Mouse (Mus musculus) forebrain, postnatal 0 days (tissue): ENCODE results near the gene Zmat5. TPM values are rescaled to one million over a fixed set of nuclear protein-coding genes. Genes with fewer than 3 reads are reported as not detected.

Experiments used
- ATAC-seq: fragments of 200-750 bp; cut with Nextera tagmentation; 2 replicates; pipeline ENCODE4 v1.8.0; 2017; ENCODE audit warnings: mild to moderate bottlenecking, moderate library complexity
- DNase-seq: peaks from one replicate; pipeline ENCODE4 v3.0.0-alpha.2; 2015
- H3K27ac ChIP-seq: fragments of 300-500 bp; sonication (generic); 2 replicates; pipeline ENCODE4 v1.5.1; 2014; ENCODE audit warnings: low read depth, mild to moderate bottlenecking, antibody characterized with exemption, low read length, moderate library complexity, mixed read lengths
- H3K27me3 ChIP-seq: fragments of 300-500 bp; sonication (generic); 2 replicates; pipeline ENCODE4 v1.6.1; 2014; ENCODE audit warnings: mild to moderate bottlenecking, low read length, mixed read lengths; ENCODE audit not compliant: insufficient read depth
- H3K36me3 ChIP-seq: fragments of 300-500 bp; sonication (generic); 2 replicates; pipeline ENCODE4 v1.6.1; 2014; ENCODE audit warnings: mild to moderate bottlenecking, moderate library complexity; ENCODE audit not compliant: insufficient read depth
- H3K4me1 ChIP-seq: fragments of 300-500 bp; sonication (generic); 2 replicates; pipeline ENCODE4 v1.6.1; 2014; ENCODE audit warnings: antibody characterized with exemption; ENCODE audit not compliant: insufficient read depth
- H3K4me2 ChIP-seq: fragments of 300-500 bp; sonication (generic); 2 replicates; pipeline ENCODE4 v1.6.1; 2014; ENCODE audit warnings: low read depth, mild to moderate bottlenecking, moderate library complexity
- H3K4me3 ChIP-seq: fragments of 300-500 bp; sonication (generic); 2 replicates; pipeline ENCODE4 v1.5.1; 2014; ENCODE audit warnings: low read depth, low read length, mixed read lengths
- H3K9ac ChIP-seq: fragments of 300-500 bp; sonication (generic); 2 replicates; pipeline ENCODE4 v1.6.1; 2014; ENCODE audit warnings: mild to moderate bottlenecking
- H3K9me3 ChIP-seq: fragments of 300-500 bp; sonication (generic); 2 replicates; pipeline ENCODE4 v1.6.1; 2016; ENCODE audit warnings: low read length
- CTCF ChIP-seq: sonication (generic); IDR thresholded peaks from 2 replicates; pipeline ENCODE4 v1.5.1; 2016; ENCODE audit warnings: antibody characterized with exemption, control low read depth, low read depth
- WGBS: fragments of 180-500 bp; shearing (Covaris S2); extraction: QIAGEN DNeasy Blood & Tissue Kit; methylation state at CpG from one replicate; pipeline ENCODE4 v1.1.7; 2014; 5-methylcytosine and 5-hydroxymethylcytosine counted together
- polyA plus RNA-seq: library from polyadenylated mRNA; unstranded; fragments of >200 nt; fragmentation: Nextera tagmentation; extraction: Ambion mirVana; gene quantifications from 2 replicates; pipeline ENCODE4 v1.2.1, GENCODE M21; 2015
- total RNA-seq: library from RNA; depleted of rRNA; stranded (reverse); fragments of >200 nt; gene quantifications from 2 replicates; pipeline ENCODE4 v1.2.3, GENCODE M21; 2014; rRNA removed

Zmat5 gene
- total RNA-seq: 20.6 and 29.5 TPM in 2 replicates
- 62.6 and 78.7 TPM in 2 replicates for polyA plus RNA-seq

GRCm38 (mm10) chr11:4704072-4704964, at the start of gene Zmat5, which contains the start of gene Uqcr10:
Gene Zmat5, plus strand, starts transcription at chr11:4704678.
Gene Uqcr10, minus strand, starts transcription at chr11:4704342.
- peak; percentile 29; the same call in 1 of the 2 replicates for TF ChIP-seq CTCF
- H3K9ac ChIP-seq: peak within 1 kb of the TSS; percentile 82
- under 1% methylated on average over 47 of the region's 47 CpGs for WGBS
- DNase-seq: peak; percentile 97
- H3K27ac ChIP-seq: peak within 1 kb of the TSS; percentile 76
- H3K4me2 ChIP-seq: peak within 1 kb of the TSS; percentile 85
- H3K9me3 ChIP-seq: no peaks in the 10 kb centered on the region
- H3K4me1 ChIP-seq: peaks cover 8% of the 10 kb centered on the region
- peak within 1 kb of the TSS; percentile 79 for H3K4me3 ChIP-seq
- no peaks in the 10 kb centered on the region for H3K27me3 ChIP-seq
- H3K36me3 ChIP-seq: peaks cover 12% of the 10 kb centered on the region
- ATAC-seq: peak; percentile 99

- no peak overlapping the region for H3K9ac ChIP-seq
- ATAC-seq: no peak
- no peaks in the 10 kb centered on the region for H3K4me1 ChIP-seq
- H3K4me2 ChIP-seq: no peak overlapping the region
- H3K4me3 ChIP-seq: no peak overlapping the region
- H3K27me3 ChIP-seq: no peaks in the 10 kb centered on the region
- no peaks in the 10 kb centered on the region for H3K9me3 ChIP-seq
- H3K27ac ChIP-seq: no peak overlapping the region
- WGBS: 97% methylated on average over 1 of the region's 1 CpGs
- TF ChIP-seq CTCF: no peak
- peaks cover 34% of the 10 kb centered on the region for H3K36me3 ChIP-seq
- no peak for DNase-seq
These were observed 44.7 kb upstream of the Zmat5 start for GRCm38 (mm10) chr11:4659818-4660217.

GRCm38 (mm10) chr11:4660309-4661025, 44.0 kb upstream of the Zmat5 start:
- ATAC-seq (no peak), DNase-seq (no peak)
- Histone ChIP-seq H3K4me1 (no peaks in the 10 kb centered on the region), H3K4me2 (no peak overlapping the region), H3K9ac (no peak overlapping the region), H3K36me3 (peaks cover 31% of the 10 kb centered on the region), H3K9me3 (no peaks in the 10 kb centered on the region), H3K4me3 (no peak overlapping the region), H3K27me3 (no peaks in the 10 kb centered on the region), H3K27ac (0 out of 2 replicates have a peak overlapping the region, but pooled peaks have one; percentile 15)
- TF ChIP-seq CTCF: no peak
- WGBS: 72% methylated on average over 7 of the region's 7 CpGs

GRCm38 (mm10) chr11:4661324-4661723, 43.2 kb upstream of the Zmat5 start:
- ATAC-seq: no peak
- no peak overlapping the region for H3K4me3 ChIP-seq
- 82% methylated on average over 4 of the region's 4 CpGs for WGBS
- TF ChIP-seq CTCF: no peak
- no peaks in the 10 kb centered on the region for H3K4me1 ChIP-seq
- no peak for DNase-seq
- no peaks in the 10 kb centered on the region for H3K27me3 ChIP-seq
- H3K4me2 ChIP-seq: no peak overlapping the region
- no peak overlapping the region for H3K9ac ChIP-seq
- H3K36me3 ChIP-seq: peaks cover 31% of the 10 kb centered on the region
- no peaks in the 10 kb centered on the region for H3K9me3 ChIP-seq
- H3K27ac ChIP-seq: no peak overlapping the region

GRCm38 (mm10) chr11:4661871-4662495, 42.5 kb upstream of the Zmat5 start:
- TF ChIP-seq CTCF: no peak
- WGBS: 64% methylated on average over 10 of the region's 10 CpGs

GRCm38 (mm10) chr11:4662496-4662878, 42.0 kb upstream of the Zmat5 start:
- Histone ChIP-seq H3K27ac (no peak overlapping the region), H3K36me3 (peaks cover 28% of the 10 kb centered on the region), H3K4me2 (no peak overlapping the region), H3K4me3 (no peak overlapping the region), H3K9me3 (no peaks in the 10 kb centered on the region), H3K9ac (no peak overlapping the region), H3K4me1 (no peaks in the 10 kb centered on the region), H3K27me3 (no peaks in the 10 kb centered on the region)
- ATAC-seq: no peak
- DNase-seq: no peak
- WGBS: 88% methylated on average over 11 of the region's 11 CpGs
- no peak for TF ChIP-seq CTCF

More at GRCm38 (mm10) chr11:4661871-4662495, 42.5 kb upstream of the Zmat5 start:
- H3K4me1 ChIP-seq: no peaks in the 10 kb centered on the region
- H3K4me3 ChIP-seq: no peak overlapping the region
- no peak overlapping the region for H3K27ac ChIP-seq
- H3K4me2 ChIP-seq: no peak overlapping the region
- H3K27me3 ChIP-seq: no peaks in the 10 kb centered on the region
- ATAC-seq: peak; percentile 68
- no peak overlapping the region for H3K9ac ChIP-seq
- H3K9me3 ChIP-seq: no peaks in the 10 kb centered on the region
- H3K36me3 ChIP-seq: peaks cover 28% of the 10 kb centered on the region
- DNase-seq: peak; percentile 24
